Mouse (Mus musculus): ENCODE measurements at regions not wholly inside any gene's neighbourhood (a gene's known extent, or its start where the extent isn't known, plus 50 kb on each side); places are given as distances from the start of the nearest gene placed in this dataset.

GRCm38 (mm10) chr13:26497086-26497485, 272.9 kb downstream of the Hdgfl1 start:
- TF ChIP-seq E2F4 (IDR thresholded peaks at IDR 0.05; ENCODE audit: insufficient read depth): no peak
- TF ChIP-seq POLR2AphosphoS2 (IDR thresholded peaks at IDR 0.05; ENCODE audit: insufficient read length, low read depth): no peak

All from myocyte (in vitro differentiated cells).